Mouse (Mus musculus) hindbrain, embryonic 15.5 days (tissue): ENCODE measurements around the gene Gucd1. TPM values are rescaled to one million over a fixed set of nuclear protein-coding genes. Genes with fewer than 3 reads are reported as not detected.
"Not testable (repeated sequence)": the region's sequence is repeated elsewhere in the genome, so short reads cannot be mapped to it uniquely, and the experiment has no call there.

Experiments used
- ATAC-seq: fragments of 200-750 bp; cut with Nextera tagmentation; 2 replicates; pipeline ENCODE4 v1.8.0; 2017; ENCODE audit warnings: low read depth, moderate number of reproducible peaks, moderate TSS enrichment; ENCODE audit not compliant: low FRiP score
- H3K27ac ChIP-seq: fragments of 300-500 bp; sonication (generic); replicated peaks from 2 replicates; pipeline ENCODE4 v1.5.1; 2015; ENCODE audit warnings: mild to moderate bottlenecking, inconsistent platforms
- H3K27me3 ChIP-seq: fragments of 300-500 bp; sonication (generic); 2 replicates; pipeline ENCODE4 v1.6.1; 2015; ENCODE audit warnings: control low read depth, inconsistent platforms
- H3K36me3 ChIP-seq: fragments of 300-500 bp; sonication (generic); 2 replicates; pipeline ENCODE4 v1.6.1; 2015; ENCODE audit warnings: control low read depth, inconsistent platforms
- H3K4me1 ChIP-seq: fragments of 300-500 bp; sonication (generic); replicated peaks from 2 replicates; pipeline ENCODE4 v1.6.1; 2015; ENCODE audit warnings: control low read depth, inconsistent platforms
- H3K4me2 ChIP-seq: fragments of 300-500 bp; sonication (generic); 2 replicates; pipeline ENCODE4 v1.6.1; 2015; ENCODE audit warnings: moderate library complexity, mild to moderate bottlenecking, inconsistent platforms
- H3K4me3 ChIP-seq: fragments of 300-500 bp; sonication (generic); 2 replicates; pipeline ENCODE4 v1.5.1; 2015; ENCODE audit warnings: mild to moderate bottlenecking, inconsistent platforms
- H3K9ac ChIP-seq: fragments of 300-500 bp; sonication (generic); 2 replicates; pipeline ENCODE4 v1.6.1; 2015; ENCODE audit warnings: inconsistent platforms
- H3K9me3 ChIP-seq: fragments of 300-500 bp; sonication (generic); 2 replicates; pipeline ENCODE4 v1.6.1; 2016; ENCODE audit warnings: control low read depth, inconsistent platforms
- WGBS: fragments of 180-500 bp; shearing (Covaris S2); methylation state at CpG from one replicate; pipeline ENCODE4 v1.1.7; 2015; 5-methylcytosine and 5-hydroxymethylcytosine counted together
- polyA plus RNA-seq: library from polyadenylated mRNA; unstranded; fragments of >200 nt; fragmentation: Nextera tagmentation; extraction: Ambion mirVana; gene quantifications from 2 replicates; pipeline ENCODE4 v1.2.1, GENCODE M21; 2015

Gene Gucd1
- polyA plus RNA-seq, 1 experiment from 2014 or later: 20.3 TPM

DNA sequence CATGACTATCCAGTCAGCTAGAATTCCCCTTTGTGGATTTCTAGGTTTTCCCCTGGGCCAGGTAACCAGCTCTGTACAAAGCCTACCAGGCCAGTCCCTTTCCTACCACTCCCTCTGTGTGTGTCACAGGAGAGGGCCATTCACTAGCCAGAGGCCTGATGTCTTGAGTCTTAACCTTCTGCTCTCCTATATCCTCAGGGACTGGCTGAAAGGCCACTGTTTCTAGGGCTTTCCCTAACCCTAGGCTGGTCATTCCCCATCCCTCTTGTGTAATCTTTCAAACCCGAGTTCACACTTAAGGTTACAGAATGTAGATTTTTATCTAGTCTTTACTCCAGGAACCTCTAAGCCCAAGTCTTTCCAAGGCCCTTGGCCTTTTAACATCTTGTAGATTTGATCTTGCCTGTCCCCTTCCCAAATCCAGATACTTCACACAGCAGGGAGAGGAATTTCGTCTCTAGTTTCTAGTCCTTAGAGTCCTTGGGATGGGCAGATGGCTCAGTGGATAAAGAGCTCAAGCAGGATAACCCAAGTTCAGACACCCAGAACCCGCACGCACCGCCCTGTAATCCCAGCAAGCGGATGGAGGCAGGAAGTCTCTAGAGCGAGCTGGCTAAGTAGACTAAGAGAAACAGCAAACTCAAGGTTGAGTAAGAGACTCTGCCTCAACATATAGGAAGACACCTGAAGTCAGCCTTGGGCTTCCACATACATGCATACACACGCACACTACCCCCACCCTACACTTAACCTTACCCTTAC is 4.3 kb downstream of the Gucd1 start:
- WGBS: 93% methylated on average over 8 of the region's 8 CpGs
- ATAC-seq: no peak
- H3K36me3 ChIP-seq: peaks cover 31% of the 10 kb centered on the region
- H3K9ac ChIP-seq: no peak overlapping the region
- no peaks in the 10 kb centered on the region for H3K9me3 ChIP-seq
- H3K4me2 ChIP-seq: no peak overlapping the region
- H3K27ac ChIP-seq: no peak overlapping the region
- H3K27me3 ChIP-seq: no peaks in the 10 kb centered on the region
- no peak overlapping the region for H3K4me3 ChIP-seq
- H3K4me1 ChIP-seq: peaks cover 21% of the 10 kb centered on the region

DNA sequence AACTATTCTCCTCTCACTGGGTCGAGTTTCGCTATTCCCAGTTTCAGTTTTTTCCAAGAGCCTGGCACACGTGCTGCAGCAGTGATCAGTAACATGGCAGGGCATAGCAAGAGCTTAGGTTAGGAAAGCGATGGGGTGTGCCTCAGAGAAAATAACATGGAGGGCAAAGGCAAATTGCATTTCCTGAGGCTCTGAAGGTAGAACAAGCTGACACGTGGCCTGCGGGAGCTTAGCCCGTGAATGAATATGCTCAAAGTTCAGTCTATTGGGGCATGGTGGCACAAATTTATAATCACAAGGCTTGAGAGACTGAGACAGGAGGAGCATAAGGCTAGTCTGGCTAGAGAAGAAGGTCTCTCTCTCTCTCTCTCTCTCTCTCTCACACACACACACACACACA is 5.0 kb downstream of the Gucd1 start:
- H3K27ac ChIP-seq: no peak overlapping the region
- ATAC-seq: no peak
- 89% methylated on average over 7 of the region's 7 CpGs for WGBS

DNA sequence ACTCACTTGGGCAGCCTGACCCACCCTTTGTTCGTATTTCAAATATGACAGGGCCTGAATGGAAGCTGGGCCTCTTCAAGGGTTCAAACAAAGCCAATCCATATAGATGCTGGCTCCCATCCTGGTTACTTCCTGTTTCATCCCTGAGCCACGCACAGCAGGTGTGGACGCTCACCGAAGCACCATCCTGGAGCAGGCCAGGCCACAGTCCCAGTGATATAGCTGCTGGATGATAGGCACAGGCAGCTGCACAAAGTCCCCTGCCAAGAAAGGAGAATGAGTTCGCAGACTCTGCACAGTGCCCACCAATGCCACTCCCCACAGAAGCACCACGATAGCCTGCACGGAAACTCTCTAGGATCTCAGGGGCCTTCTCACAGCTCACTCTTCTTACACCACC is 5.9 kb downstream of the Gucd1 start:
- ATAC-seq: no peak
- 95% methylated on average over 7 of the region's 7 CpGs for WGBS
- H3K4me3 ChIP-seq: no peak overlapping the region
- peaks cover 19% of the 10 kb centered on the region for H3K4me1 ChIP-seq
- no peak overlapping the region for H3K9ac ChIP-seq
- H3K27me3 ChIP-seq: no peaks in the 10 kb centered on the region
- H3K27ac ChIP-seq: no peak overlapping the region
- H3K9me3 ChIP-seq: no peaks in the 10 kb centered on the region
- H3K4me2 ChIP-seq: no peak overlapping the region
- peaks cover 44% of the 10 kb centered on the region for H3K36me3 ChIP-seq

More for the DNA sequence above, 5.0 kb downstream of the Gucd1 start:
- H3K9ac ChIP-seq: no peak overlapping the region
- no peaks in the 10 kb centered on the region for H3K9me3 ChIP-seq
- H3K4me1 ChIP-seq: peaks cover 19% of the 10 kb centered on the region
- peaks cover 37% of the 10 kb centered on the region for H3K36me3 ChIP-seq
- H3K4me2 ChIP-seq: no peak overlapping the region
- no peaks in the 10 kb centered on the region for H3K27me3 ChIP-seq
- no peak overlapping the region for H3K4me3 ChIP-seq

DNA sequence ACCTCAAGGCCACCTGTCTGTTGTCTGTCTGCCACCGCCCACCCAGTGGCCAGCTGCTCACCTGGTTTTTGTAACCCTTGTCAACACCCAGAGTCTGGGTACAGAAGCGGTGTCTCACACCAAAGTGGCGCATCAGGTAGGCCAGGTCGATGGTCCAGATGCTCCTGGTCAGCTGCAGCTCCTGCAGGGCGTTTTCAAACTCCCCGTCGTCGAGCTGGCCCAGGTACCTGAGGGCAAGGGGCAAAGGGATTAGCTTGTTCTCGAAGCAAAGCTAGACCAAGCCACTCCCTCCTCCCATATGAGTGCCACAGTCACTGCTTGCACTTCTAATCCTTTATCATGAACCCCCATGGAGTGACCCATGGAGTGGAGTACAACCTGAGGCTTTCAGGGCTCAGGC is 6.7 kb downstream of the Gucd1 start:
- Histone ChIP-seq H3K27me3 (no peaks in the 10 kb centered on the region), H3K4me3 (no peak overlapping the region), H3K9ac (no peak overlapping the region), H3K27ac (no peak overlapping the region), H3K4me2 (no peak overlapping the region), H3K4me1 (peaks cover 13% of the 10 kb centered on the region), H3K36me3 (peaks cover 44% of the 10 kb centered on the region), H3K9me3 (no peaks in the 10 kb centered on the region)
- WGBS: 89% methylated on average over 9 of the region's 9 CpGs
- ATAC-seq: no peak

DNA sequence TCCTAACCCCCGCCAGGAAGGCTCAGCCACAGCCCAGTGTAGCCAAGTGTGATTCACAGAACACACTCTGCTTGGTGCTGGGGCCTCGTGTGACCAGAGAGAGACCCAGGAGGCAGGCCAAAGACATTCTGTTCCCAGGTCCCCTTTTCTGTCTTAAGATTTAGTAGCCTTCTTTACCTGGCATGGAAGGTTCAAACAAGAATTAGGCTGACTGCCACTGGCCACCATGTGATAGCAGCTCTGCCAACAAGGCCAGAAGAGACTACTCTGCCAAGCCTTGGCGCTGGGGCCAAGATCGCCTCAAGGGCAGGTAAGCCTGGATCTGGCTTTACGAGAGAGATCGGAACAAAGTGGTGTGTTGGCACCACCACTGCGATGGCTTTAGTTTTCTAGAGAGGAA is 7.3 kb downstream of the Gucd1 start:
- WGBS: 93% methylated on average over 7 of the region's 7 CpGs
- H3K4me1 ChIP-seq: peaks cover 7% of the 10 kb centered on the region
- H3K9me3 ChIP-seq: no peaks in the 10 kb centered on the region
- peaks cover 44% of the 10 kb centered on the region for H3K36me3 ChIP-seq
- no peak overlapping the region for H3K27ac ChIP-seq
- H3K9ac ChIP-seq: no peak overlapping the region
- H3K27me3 ChIP-seq: no peaks in the 10 kb centered on the region
- ATAC-seq: no peak
- H3K4me2 ChIP-seq: no peak overlapping the region
- no peak overlapping the region for H3K4me3 ChIP-seq

- ATAC-seq, H3K9ac ChIP-seq, H3K4me1 ChIP-seq, H3K4me3 ChIP-seq, H3K9me3 ChIP-seq, H3K27ac ChIP-seq, H3K27me3 ChIP-seq, H3K4me2 ChIP-seq: not testable (repeated sequence)
- H3K36me3 ChIP-seq: peaks cover 37% of the 10 kb centered on the region
- WGBS: 91% methylated on average over 3 of the region's 3 CpGs
Observed at GRCm38 (mm10) chr10:75505928-75506327, 11.8 kb downstream of the Gucd1 start.

GRCm38 (mm10) chr10:75505130-75505495 is 12.7 kb downstream of the Gucd1 start:
- Histone ChIP-seq H3K9me3 (no peaks in the 10 kb centered on the region), H3K4me3 (no peak overlapping the region), H3K27me3 (no peaks in the 10 kb centered on the region), H3K4me1 (no peaks in the 10 kb centered on the region), H3K27ac (no peak overlapping the region), H3K36me3 (peaks cover 29% of the 10 kb centered on the region), H3K4me2 (no peak overlapping the region), H3K9ac (no peak overlapping the region)
- no peak for ATAC-seq
- 95% methylated on average over 3 of the region's 3 CpGs for WGBS

DNA sequence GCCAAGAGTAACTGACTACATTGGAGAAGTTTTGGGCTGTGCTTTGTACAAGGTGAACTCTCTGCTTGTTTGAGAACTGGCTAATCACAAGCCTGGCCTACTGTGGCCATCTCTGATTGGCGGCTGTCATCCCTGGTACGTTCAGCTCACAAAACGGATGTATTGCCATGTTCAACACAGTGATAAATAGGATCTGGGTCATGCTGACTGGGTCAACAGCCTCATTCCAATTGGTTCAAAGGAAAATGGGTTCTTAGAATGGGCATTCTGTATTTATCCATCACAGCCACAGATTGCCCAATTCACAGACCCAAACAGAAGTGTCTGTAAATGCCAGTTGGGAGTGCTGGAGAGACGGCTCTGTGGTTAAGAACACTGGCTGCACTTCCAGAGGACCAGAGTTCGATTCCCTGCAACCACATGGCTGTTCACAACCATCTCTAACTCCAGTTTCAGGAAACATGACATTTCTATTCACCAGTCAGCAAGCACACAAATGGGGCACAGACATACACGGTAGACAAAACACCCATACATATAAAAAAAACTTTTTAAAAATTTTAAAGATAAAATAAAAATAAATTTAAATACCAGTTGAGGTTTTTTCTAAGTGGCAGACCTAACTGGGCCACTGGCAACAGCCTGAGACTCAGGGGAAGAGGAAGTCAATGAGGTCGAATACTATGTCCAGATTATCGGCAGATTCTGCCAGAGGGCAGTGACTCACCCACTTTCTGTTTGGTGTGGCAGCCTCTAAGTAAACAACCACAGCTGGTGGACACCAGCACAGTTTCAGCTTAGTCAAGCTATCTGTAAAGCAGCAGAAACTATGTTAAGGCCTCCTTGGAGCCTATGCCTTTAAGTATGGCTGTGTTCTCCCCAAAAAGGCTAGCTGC is 13.3 kb downstream of the Gucd1 start:
- Histone ChIP-seq H3K4me3 (no peak overlapping the region), H3K4me2 (no peak overlapping the region), H3K27me3 (no peaks in the 10 kb centered on the region), H3K9me3 (no peaks in the 10 kb centered on the region), H3K36me3 (peaks cover 22% of the 10 kb centered on the region), H3K4me1 (no peaks in the 10 kb centered on the region), H3K9ac (no peak overlapping the region), H3K27ac (no peak overlapping the region)
- ATAC-seq: no peak
- 89% methylated on average over 8 of the region's 8 CpGs for WGBS

- Histone ChIP-seq H3K4me2 (no peak overlapping the region), H3K4me3 (no peak overlapping the region), H3K36me3 (peaks cover 15% of the 10 kb centered on the region; the same call in 1 of the 2 replicates), H3K27me3 (no peaks in the 10 kb centered on the region), H3K4me1 (no peaks in the 10 kb centered on the region), H3K9me3 (no peaks in the 10 kb centered on the region), H3K9ac (no peak overlapping the region), H3K27ac (no peak overlapping the region)
- no peak for ATAC-seq
- WGBS: 96% methylated on average over 7 of the region's 7 CpGs
Observed at GRCm38 (mm10) chr10:75503692-75504091, 14.1 kb downstream of the Gucd1 start.

- Histone ChIP-seq H3K9me3 (no peaks in the 10 kb centered on the region), H3K27me3 (no peaks in the 10 kb centered on the region), H3K36me3 (no peaks in the 10 kb centered on the region), H3K27ac (no peak overlapping the region), H3K4me1 (no peaks in the 10 kb centered on the region), H3K9ac (no peak overlapping the region), H3K4me2 (no peak overlapping the region), H3K4me3 (no peak overlapping the region)
- WGBS: 90% methylated on average over 1 of the region's 1 CpGs
- ATAC-seq: no peak
Observed at GRCm38 (mm10) chr10:75501641-75502040, 16.1 kb downstream of the Gucd1 start.

DNA sequence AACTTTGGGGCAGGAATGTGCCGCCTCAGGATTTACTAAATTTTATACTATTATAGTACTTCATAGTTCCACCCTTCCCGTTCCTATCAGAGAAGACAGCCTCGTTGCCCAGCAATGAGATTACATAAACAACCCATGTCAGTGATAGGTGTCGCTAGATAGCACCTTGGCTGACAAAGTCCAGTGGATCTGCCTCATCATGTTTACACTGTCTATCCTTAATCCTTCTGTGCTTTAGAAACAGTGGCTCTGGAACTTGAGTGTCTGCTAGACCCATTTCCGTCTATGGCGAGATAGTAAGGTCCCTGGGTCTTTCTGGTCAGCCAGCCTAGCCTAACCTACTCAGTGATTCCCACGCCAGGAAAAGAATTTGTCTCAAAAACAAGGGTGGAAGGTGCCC is 17.4 kb downstream of the Gucd1 start:
- Histone ChIP-seq H3K36me3 (no peaks in the 10 kb centered on the region), H3K27me3 (no peaks in the 10 kb centered on the region), H3K27ac (no peak overlapping the region), H3K4me1 (no peaks in the 10 kb centered on the region), H3K4me3 (no peak overlapping the region), H3K4me2 (no peak overlapping the region), H3K9me3 (no peaks in the 10 kb centered on the region), H3K9ac (no peak overlapping the region)
- no peak for ATAC-seq
- 81% methylated on average over 7 of the region's 7 CpGs for WGBS

DNA sequence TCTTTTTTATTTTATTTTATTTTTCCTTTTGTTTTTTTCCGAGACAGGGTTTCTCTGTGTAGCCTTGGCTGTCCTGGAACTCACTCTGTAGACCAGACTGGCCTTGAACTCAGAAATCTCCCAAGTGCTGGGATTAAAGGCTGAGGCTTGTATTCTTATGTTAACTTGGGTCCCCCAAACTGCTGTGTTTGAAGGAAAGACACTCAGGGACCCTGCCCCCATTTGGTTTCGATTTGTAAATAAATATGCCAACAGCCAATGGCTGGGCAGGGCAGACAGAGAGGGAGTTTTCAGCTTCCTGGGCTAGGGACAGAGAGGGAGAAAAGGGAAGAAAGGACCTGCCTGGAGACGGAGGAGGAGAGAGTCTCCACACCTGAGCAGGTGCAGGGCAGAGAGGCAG is 18.0 kb downstream of the Gucd1 start:
- Histone ChIP-seq H3K9me3 (no peaks in the 10 kb centered on the region), H3K4me2 (no peak overlapping the region), H3K4me3 (no peak overlapping the region), H3K9ac (no peak overlapping the region), H3K27ac (no peak overlapping the region), H3K36me3 (no peaks in the 10 kb centered on the region), H3K4me1 (no peaks in the 10 kb centered on the region), H3K27me3 (no peaks in the 10 kb centered on the region)
- no peak for ATAC-seq
- WGBS: 59% methylated on average over 3 of the region's 3 CpGs
